ENCODE assay signal across 16 mouse cellular contexts in genomic region chr11:6764186-6764585, GRCm38 (mm10).
"Had no signal": no experiment of that assay in that cellular context is flagged by ENCODE, and none has a peak within 500 bp of the region (broad histone marks: within the 10 kb centered on the region; RNA-seq: fewer than 3 reads in every experiment).

No protein-coding gene starts in this region.

- H3K9ac ChIP-seq: neural tube, embryonic 12.5 days; neural tube, embryonic 13.5 days; neural tube, embryonic 15.5 days; stomach, embryonic 15.5 days had no signal

- H3K27ac ChIP-seq: neural tube, embryonic 12.5 days; neural tube, embryonic 13.5 days; neural tube, embryonic 15.5 days; stomach, embryonic 15.5 days; stomach, postnatal 0 days had no signal

- DNase-seq: right cerebral cortex, adult 18-20 months; right cerebral cortex, postnatal 14 days; right cerebral cortex, postnatal 25 days; right cerebral cortex, postnatal 4 days; spleen, adult 18-20 months; thymus, adult 18-20 months; thymus, adult 2 months; thymus, postnatal 14 days; thymus, postnatal 25 days; thymus, postnatal 36 days; thymus, postnatal 4 days had no signal

- H3K4me3 ChIP-seq: neural tube, embryonic 12.5 days; neural tube, embryonic 13.5 days; neural tube, embryonic 15.5 days; stomach, embryonic 15.5 days had no signal

- H3K36me3 ChIP-seq: neural tube, embryonic 12.5 days; neural tube, embryonic 13.5 days; neural tube, embryonic 15.5 days; stomach, embryonic 15.5 days had no signal

- H3K4me1 ChIP-seq: neural tube, embryonic 12.5 days; stomach, embryonic 15.5 days had no signal

- H3K27me3 ChIP-seq: neural tube, embryonic 12.5 days; neural tube, embryonic 13.5 days; neural tube, embryonic 15.5 days; stomach, embryonic 15.5 days had no signal
